Mouse (Mus musculus) ovary, adult 18-20 months (tissue): ENCODE results near the gene Pcp4l1.
A peak's percentile ranks its signal among the peaks of the same experiment; 100 is the strongest.
"Not testable (repeated sequence)": the region's sequence is repeated elsewhere in the genome, so short reads cannot be mapped to it uniquely, and the experiment has no call there.

Experiments
- DNase-seq: peaks from one replicate; pipeline ENCODE4 v3.0.0; 2022; ENCODE audit warnings: low spot score, mixed read lengths

Pcp4l1 gene

GRCm38 (mm10) chr1:171195887-171196397 is at the start of gene Pcp4l1:
Gene Pcp4l1, minus strand, starts transcription at chr1:171196268.
- DNase-seq = peak; percentile 71

DNA sequence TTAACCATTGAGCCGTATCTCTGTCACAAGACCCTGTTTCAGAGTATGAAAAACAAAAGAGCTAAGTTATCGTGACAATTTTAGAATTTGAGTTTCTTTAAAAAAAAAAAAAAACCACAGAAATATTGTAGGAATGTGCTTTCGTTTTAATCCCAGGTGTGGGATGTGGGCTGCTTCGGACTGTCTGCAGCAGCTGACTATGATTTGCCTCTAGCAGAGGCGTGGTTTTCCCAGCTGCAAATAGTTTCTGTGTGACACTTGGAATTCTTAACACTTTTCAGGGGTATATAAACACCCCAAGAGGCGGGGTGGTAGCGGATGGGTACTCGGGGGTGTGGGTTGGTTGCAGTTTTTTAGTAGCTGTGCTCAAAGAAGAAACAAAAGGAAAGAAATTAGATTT is 49.3 kb upstream of the Pcp4l1 start:
- DNase-seq = no peak

- not testable (repeated sequence) for DNase-seq
Measured at GRCm38 (mm10) chr1:171241952-171242351, 45.9 kb upstream of the Pcp4l1 start.

DNA sequence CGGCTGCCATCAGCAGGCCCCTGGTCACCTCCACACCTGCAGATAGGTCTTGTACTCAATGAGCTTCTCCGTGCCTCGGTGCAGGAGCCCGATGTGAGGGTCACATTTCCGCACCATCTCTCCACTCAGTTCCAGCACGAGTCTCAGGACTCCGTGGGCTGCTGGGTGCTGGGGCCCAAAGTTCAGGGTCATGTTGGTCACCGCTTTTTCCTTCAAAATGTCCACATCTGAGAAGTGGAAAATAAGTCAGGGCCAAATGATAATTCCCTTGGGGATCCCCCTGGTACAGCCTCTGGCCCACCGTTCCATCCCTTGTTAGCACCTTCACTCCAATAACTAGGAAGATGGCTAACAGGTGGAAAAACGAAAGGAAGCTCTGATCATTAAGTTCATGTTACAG is 44.8 kb upstream of the Pcp4l1 start:
- no peak for DNase-seq

DNA sequence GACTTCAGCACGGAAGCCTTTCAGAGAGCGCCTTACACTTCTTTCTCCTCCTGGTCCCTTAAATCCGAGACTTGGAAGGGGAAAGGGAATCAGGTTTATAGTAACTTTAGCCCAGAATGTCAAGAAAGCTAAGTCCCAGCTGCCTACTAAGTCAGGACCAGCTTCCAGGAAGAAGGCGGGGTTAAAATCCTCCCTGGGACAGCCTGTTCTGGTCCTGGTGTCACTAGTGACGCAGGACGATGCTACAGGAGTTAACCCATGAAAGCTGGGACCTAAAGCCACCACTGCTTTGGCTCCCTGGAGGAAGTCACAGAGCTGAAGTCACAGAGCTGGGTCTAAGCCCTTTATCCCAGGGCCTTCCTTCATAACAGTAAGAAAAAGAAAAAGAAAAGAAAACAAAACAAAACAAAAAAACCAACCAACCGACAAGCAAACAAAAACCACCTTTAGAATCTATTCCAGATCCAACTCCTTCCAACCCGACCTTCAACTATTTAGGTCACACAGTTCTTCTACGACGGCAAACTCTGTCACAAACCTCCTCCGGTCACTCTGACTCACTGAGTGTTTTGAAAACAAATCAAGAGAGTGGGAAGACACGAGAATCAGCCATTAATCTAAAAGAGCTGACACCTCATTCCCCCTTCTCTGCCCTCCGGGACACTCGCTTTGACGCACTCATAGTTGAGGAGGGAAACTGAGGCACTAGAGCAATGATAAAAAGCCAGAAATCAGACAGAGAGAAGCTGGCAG is 44.1 kb upstream of the Pcp4l1 start:
- no peak for DNase-seq

- no peak for DNase-seq
Measured at GRCm38 (mm10) chr1:171238463-171238862, 42.4 kb upstream of the Pcp4l1 start.

GRCm38 (mm10) chr1:171237438-171237837 is 41.4 kb upstream of the Pcp4l1 start:
- no peak for DNase-seq

GRCm38 (mm10) chr1:171235791-171236190 is 39.7 kb upstream of the Pcp4l1 start:
- no peak for DNase-seq

- no peak for DNase-seq
Measured at GRCm38 (mm10) chr1:171234538-171234937, 38.5 kb upstream of the Pcp4l1 start.

DNA sequence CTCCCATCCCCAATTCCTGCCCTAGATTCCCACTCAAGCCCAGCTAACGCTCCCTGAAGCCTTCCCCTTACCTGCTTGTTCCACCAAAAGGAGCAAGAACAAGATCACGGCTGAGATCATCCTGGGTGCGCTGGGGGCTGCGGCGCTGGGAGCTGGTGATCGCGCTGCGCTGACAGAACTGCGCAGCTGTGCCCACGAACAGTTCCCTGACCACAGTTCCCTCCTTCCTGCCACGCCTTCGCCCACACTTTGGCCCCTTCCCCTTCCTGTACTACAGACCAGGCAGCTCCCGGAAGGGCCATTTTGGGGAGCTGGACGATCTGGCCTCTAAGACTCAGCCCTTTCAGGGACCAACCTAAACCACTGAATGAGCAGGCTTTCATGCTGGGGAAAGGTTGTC is 38.1 kb upstream of the Pcp4l1 start, which contains the start of gene Fcer1g:
TSS of gene Fcer1g (minus strand) at position 240 of the 400 bp plus-strand sequence.
- DNase-seq = no peak

DNA sequence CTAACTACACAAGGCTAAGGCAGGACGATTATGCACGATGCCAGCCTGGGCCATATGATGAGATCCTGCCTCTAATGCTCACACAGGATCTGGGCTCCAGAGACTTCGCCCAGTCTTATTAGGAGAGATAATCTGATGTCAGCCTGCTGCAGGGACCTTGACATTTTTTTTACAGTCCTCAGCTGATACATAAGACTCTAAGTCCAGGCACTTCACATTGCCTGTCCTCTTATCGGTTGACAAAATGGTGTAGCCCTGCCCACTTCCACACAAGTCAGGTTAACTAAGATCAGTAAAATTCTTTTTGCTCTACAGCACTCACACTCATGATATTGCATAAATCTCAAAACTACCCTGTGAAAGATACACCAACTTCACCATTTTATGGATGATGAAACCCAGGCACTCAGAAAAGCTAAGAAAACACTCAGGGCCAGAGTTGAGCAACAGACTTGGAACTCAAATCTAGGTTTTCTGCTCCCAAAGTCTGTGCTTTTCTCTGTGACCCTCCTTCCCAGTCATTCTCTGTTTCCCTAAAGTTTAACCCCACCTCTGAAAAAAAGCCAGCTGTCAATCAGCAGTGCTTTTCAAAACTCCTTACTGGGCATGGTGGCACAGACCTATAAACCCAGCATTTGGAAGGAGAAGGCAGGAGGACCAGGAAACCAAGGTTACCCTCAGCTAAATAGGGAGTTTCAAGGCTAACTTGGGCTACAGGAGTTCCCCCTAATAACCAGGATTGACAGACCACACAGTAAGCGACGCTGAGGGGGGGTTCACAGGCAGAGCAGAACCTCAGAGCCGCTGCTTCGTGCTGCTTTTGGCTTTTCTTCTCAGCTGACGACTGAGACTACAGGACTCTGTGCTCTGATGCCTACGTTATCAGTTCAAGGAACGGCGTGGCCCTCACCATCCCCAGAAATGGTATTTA is 37.0 kb upstream of the Pcp4l1 start:
- no peak for DNase-seq

GRCm38 (mm10) chr1:171232348-171232747 is 36.3 kb upstream of the Pcp4l1 start:
- no peak for DNase-seq

GRCm38 (mm10) chr1:171231844-171232243 is 35.8 kb upstream of the Pcp4l1 start:
- no peak for DNase-seq

DNA sequence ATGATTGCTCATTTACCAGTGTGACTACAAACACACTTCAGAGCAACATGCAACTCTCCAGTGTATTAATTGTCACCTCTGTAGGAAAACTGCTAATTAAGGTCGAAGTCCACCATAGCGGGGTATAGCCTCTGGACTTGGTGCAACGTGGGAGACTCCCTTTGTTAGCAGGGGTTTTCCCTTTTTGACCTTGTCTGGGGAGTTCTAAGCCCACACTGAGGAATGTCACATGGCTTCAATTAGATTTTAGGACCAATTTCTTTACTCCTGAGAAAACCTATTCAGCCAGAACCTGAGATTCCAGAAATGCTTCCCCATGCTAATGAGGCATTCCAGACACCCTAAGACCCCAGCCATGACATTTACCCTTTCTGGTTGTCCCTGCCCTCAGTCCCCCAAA is 34.1 kb upstream of the Pcp4l1 start:
- DNase-seq = no peak

GRCm38 (mm10) chr1:171229750-171230149 is 33.7 kb upstream of the Pcp4l1 start:
- DNase-seq = no peak

GRCm38 (mm10) chr1:171227879-171228278 is 31.8 kb upstream of the Pcp4l1 start:
- no peak for DNase-seq

GRCm38 (mm10) chr1:171226780-171227179 is 30.7 kb upstream of the Pcp4l1 start:
- DNase-seq = no peak

GRCm38 (mm10) chr1:171224857-171225256 is 28.8 kb upstream of the Pcp4l1 start, which contains the start of gene Apoa2:
Gene Apoa2, plus strand, starts transcription at chr1:171225054.
- DNase-seq = no peak

- DNase-seq = no peak
Measured at GRCm38 (mm10) chr1:171223796-171224195, 27.7 kb upstream of the Pcp4l1 start.

DNA sequence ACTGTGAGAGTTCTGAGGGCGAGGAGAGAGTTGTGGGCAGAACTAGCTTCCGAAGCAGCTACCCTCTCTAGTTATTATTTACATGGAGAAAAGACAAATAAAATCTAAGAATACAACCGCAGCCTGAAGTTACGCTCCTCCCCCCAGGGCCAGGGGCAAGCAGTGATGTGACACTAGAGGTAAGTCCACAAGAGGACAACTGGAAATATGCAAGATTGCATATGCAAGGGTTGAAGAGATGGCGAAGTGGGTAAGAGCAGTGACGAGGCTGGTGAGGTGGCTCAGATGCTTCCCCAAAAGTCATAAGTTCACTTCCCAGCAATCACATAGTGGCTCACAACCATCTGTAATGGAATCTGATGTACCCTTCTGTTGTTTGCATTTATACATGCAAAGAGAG is 27.1 kb upstream of the Pcp4l1 start:
- no peak for DNase-seq

- peak; percentile 98 for DNase-seq
Measured at GRCm38 (mm10) chr1:171222238-171223155, 26.4 kb upstream of the Pcp4l1 start, which contains the start of gene Tomm40l. Gene Tomm40l, minus strand, starts transcription at chr1:171222514.
